Mouse (Mus musculus): ENCODE measurements around the gene Camk2g. TPM values are rescaled to one million over a fixed set of nuclear protein-coding genes. Genes with fewer than 3 reads are reported as not detected.

Camk2g gene
- polyA plus RNA-seq, 1 experiment from 2014 or later = 166 TPM

GRCm38 (mm10) chr14:20780217-20780616, 13.7 kb downstream of the Camk2g start:
- Histone ChIP-seq H3K4me2 (replicated peaks) (no peak overlapping the region), H3K4me3 (replicated peaks; ENCODE audit: low read length) (no peak overlapping the region), H3K9ac (no peak overlapping the region), H3K4me1 (replicated peaks; ENCODE audit: control insufficient read depth, insufficient read depth, low read length) (0 out of 2 replicates have a peak, but pooled peaks cover 5% of the 10 kb centered on the region), H3K27ac (no peak overlapping the region), H3K36me3 (replicated peaks; ENCODE audit: control insufficient read depth, insufficient read depth) (peaks cover 61% of the 10 kb centered on the region), H3K27me3 (ENCODE audit: control insufficient read depth, insufficient read depth, low read length) (no peaks in the 10 kb centered on the region), H3K9me3 (ENCODE audit: control insufficient read depth, low read length) (no peaks in the 10 kb centered on the region)
- DNase-seq (ENCODE audit: low spot score) = no peak
- ATAC-seq (ENCODE audit: low FRiP score) = no peak
- WGBS = 95% methylated on average over 8 of the region's 8 CpGs

GRCm38 (mm10) chr14:20778496-20778895, 15.4 kb downstream of the Camk2g start:
- H3K9ac ChIP-seq = no peak overlapping the region
- peaks cover 11% of the 10 kb centered on the region; the same call in 1 of the 2 replicates for H3K4me1 ChIP-seq (replicated peaks; ENCODE audit: control insufficient read depth, insufficient read depth, low read length)
- H3K36me3 ChIP-seq (replicated peaks; ENCODE audit: control insufficient read depth, insufficient read depth) = peaks cover 44% of the 10 kb centered on the region
- no peak overlapping the region for H3K4me3 ChIP-seq (replicated peaks; ENCODE audit: low read length)
- no peaks in the 10 kb centered on the region for H3K9me3 ChIP-seq (ENCODE audit: control insufficient read depth, low read length)
- ATAC-seq (ENCODE audit: low FRiP score) (peak; percentile 48; the same call in 1 of the 2 replicates), DNase-seq (ENCODE audit: low spot score) (no peak)
- no peaks in the 10 kb centered on the region for H3K27me3 ChIP-seq (ENCODE audit: control insufficient read depth, insufficient read depth, low read length)
- no peak overlapping the region for H3K4me2 ChIP-seq (replicated peaks)
- WGBS = 79% methylated on average over 8 of the region's 8 CpGs
- H3K27ac ChIP-seq = peak overlapping the region; percentile 51; the same call in 1 of the 2 replicates

- Histone ChIP-seq H3K36me3 (replicated peaks; ENCODE audit: control insufficient read depth, insufficient read depth) (peaks cover 32% of the 10 kb centered on the region), H3K9ac (no peak overlapping the region), H3K27ac (no peak overlapping the region), H3K9me3 (ENCODE audit: control insufficient read depth, low read length) (no peaks in the 10 kb centered on the region), H3K4me2 (replicated peaks) (no peak overlapping the region), H3K4me3 (replicated peaks; ENCODE audit: low read length) (no peak overlapping the region), H3K4me1 (replicated peaks; ENCODE audit: control insufficient read depth, insufficient read depth, low read length) (peaks cover 11% of the 10 kb centered on the region; the same call in 1 of the 2 replicates), H3K27me3 (ENCODE audit: control insufficient read depth, insufficient read depth, low read length) (no peaks in the 10 kb centered on the region)
- no peak for ATAC-seq (ENCODE audit: low FRiP score)
- DNase-seq (ENCODE audit: low spot score) = no peak
- 12% methylated on average over 6 of the region's 6 CpGs for WGBS
Measured at GRCm38 (mm10) chr14:20775661-20776060, 18.2 kb downstream of the Camk2g start.

GRCm38 (mm10) chr14:20773410-20773809, 20.5 kb downstream of the Camk2g start:
- WGBS = 58% methylated on average over 3 of the region's 3 CpGs
- peaks cover 40% of the 10 kb centered on the region for H3K36me3 ChIP-seq (replicated peaks; ENCODE audit: control insufficient read depth, insufficient read depth)
- no peak for ATAC-seq (ENCODE audit: low FRiP score)
- H3K27ac ChIP-seq = no peak overlapping the region
- H3K27me3 ChIP-seq (ENCODE audit: control insufficient read depth, insufficient read depth, low read length) = no peaks in the 10 kb centered on the region
- H3K9me3 ChIP-seq (ENCODE audit: control insufficient read depth, low read length) = no peaks in the 10 kb centered on the region
- H3K4me2 ChIP-seq (replicated peaks) = no peak overlapping the region
- H3K4me1 ChIP-seq (replicated peaks; ENCODE audit: control insufficient read depth, insufficient read depth, low read length) = peaks cover 11% of the 10 kb centered on the region; the same call in 1 of the 2 replicates
- no peak for DNase-seq (ENCODE audit: low spot score)
- H3K9ac ChIP-seq = no peak overlapping the region
- no peak overlapping the region for H3K4me3 ChIP-seq (replicated peaks; ENCODE audit: low read length)

- DNase-seq (ENCODE audit: low spot score) (no peak), ATAC-seq (ENCODE audit: low FRiP score) (no peak)
- H3K27me3 ChIP-seq (ENCODE audit: control insufficient read depth, insufficient read depth, low read length) = no peaks in the 10 kb centered on the region
- no peak overlapping the region for H3K4me3 ChIP-seq (replicated peaks; ENCODE audit: low read length)
- no peak overlapping the region for H3K27ac ChIP-seq
- H3K9ac ChIP-seq = no peak overlapping the region
- H3K4me1 ChIP-seq (replicated peaks; ENCODE audit: control insufficient read depth, insufficient read depth, low read length) = peaks cover 11% of the 10 kb centered on the region; the same call in 1 of the 2 replicates
- H3K4me2 ChIP-seq (replicated peaks) = no peak overlapping the region
- H3K36me3 ChIP-seq (replicated peaks; ENCODE audit: control insufficient read depth, insufficient read depth) = peaks cover 40% of the 10 kb centered on the region
- no peaks in the 10 kb centered on the region for H3K9me3 ChIP-seq (ENCODE audit: control insufficient read depth, low read length)
- 83% methylated on average over 6 of the region's 6 CpGs for WGBS
Measured at GRCm38 (mm10) chr14:20772808-20773207, 21.1 kb downstream of the Camk2g start.

GRCm38 (mm10) chr14:20771941-20772340, 21.9 kb downstream of the Camk2g start:
- H3K4me1 ChIP-seq (replicated peaks; ENCODE audit: control insufficient read depth, insufficient read depth, low read length) = peaks cover 11% of the 10 kb centered on the region; the same call in 1 of the 2 replicates
- no peaks in the 10 kb centered on the region for H3K27me3 ChIP-seq (ENCODE audit: control insufficient read depth, insufficient read depth, low read length)
- no peak for ATAC-seq (ENCODE audit: low FRiP score)
- H3K4me3 ChIP-seq (replicated peaks; ENCODE audit: low read length) = no peak overlapping the region
- no peak overlapping the region for H3K9ac ChIP-seq
- 92% methylated on average over 3 of the region's 3 CpGs for WGBS
- DNase-seq (ENCODE audit: low spot score) = no peak
- peaks cover 33% of the 10 kb centered on the region for H3K36me3 ChIP-seq (replicated peaks; ENCODE audit: control insufficient read depth, insufficient read depth)
- no peaks in the 10 kb centered on the region for H3K9me3 ChIP-seq (ENCODE audit: control insufficient read depth, low read length)
- H3K27ac ChIP-seq = no peak overlapping the region
- H3K4me2 ChIP-seq (replicated peaks) = no peak overlapping the region

GRCm38 (mm10) chr14:20768581-20768980, 25.3 kb downstream of the Camk2g start:
- Histone ChIP-seq H3K36me3 (replicated peaks; ENCODE audit: control insufficient read depth, insufficient read depth) (peaks cover 54% of the 10 kb centered on the region), H3K9me3 (ENCODE audit: control insufficient read depth, low read length) (no peaks in the 10 kb centered on the region), H3K4me3 (replicated peaks; ENCODE audit: low read length) (no peak overlapping the region), H3K4me1 (replicated peaks; ENCODE audit: control insufficient read depth, insufficient read depth, low read length) (no peaks in the 10 kb centered on the region), H3K9ac (no peak overlapping the region), H3K27ac (no peak overlapping the region), H3K27me3 (ENCODE audit: control insufficient read depth, insufficient read depth, low read length) (no peaks in the 10 kb centered on the region), H3K4me2 (replicated peaks) (no peak overlapping the region)
- no peak for ATAC-seq (ENCODE audit: low FRiP score)
- WGBS = 77% methylated on average over 5 of the region's 5 CpGs
- DNase-seq (ENCODE audit: low spot score) = no peak

GRCm38 (mm10) chr14:20767936-20768335, 26.0 kb downstream of the Camk2g start:
- H3K4me3 ChIP-seq (replicated peaks; ENCODE audit: low read length) = no peak overlapping the region
- no peaks in the 10 kb centered on the region for H3K9me3 ChIP-seq (ENCODE audit: control insufficient read depth, low read length)
- no peak for ATAC-seq (ENCODE audit: low FRiP score)
- H3K36me3 ChIP-seq (replicated peaks; ENCODE audit: control insufficient read depth, insufficient read depth) = peaks cover 60% of the 10 kb centered on the region
- DNase-seq (ENCODE audit: low spot score) = no peak
- H3K4me1 ChIP-seq (replicated peaks; ENCODE audit: control insufficient read depth, insufficient read depth, low read length) = no peaks in the 10 kb centered on the region
- no peaks in the 10 kb centered on the region for H3K27me3 ChIP-seq (ENCODE audit: control insufficient read depth, insufficient read depth, low read length)
- no peak overlapping the region for H3K27ac ChIP-seq
- H3K9ac ChIP-seq = no peak overlapping the region
- H3K4me2 ChIP-seq (replicated peaks) = no peak overlapping the region
- WGBS = 94% methylated on average over 7 of the region's 7 CpGs

GRCm38 (mm10) chr14:20765642-20766258, 28.1 kb downstream of the Camk2g start:
- Histone ChIP-seq H3K27ac (no peak overlapping the region), H3K4me3 (replicated peaks; ENCODE audit: low read length) (no peak overlapping the region), H3K4me1 (replicated peaks; ENCODE audit: control insufficient read depth, insufficient read depth, low read length) (no peaks in the 10 kb centered on the region), H3K27me3 (ENCODE audit: control insufficient read depth, insufficient read depth, low read length) (no peaks in the 10 kb centered on the region), H3K9me3 (ENCODE audit: control insufficient read depth, low read length) (no peaks in the 10 kb centered on the region), H3K9ac (no peak overlapping the region), H3K36me3 (replicated peaks; ENCODE audit: control insufficient read depth, insufficient read depth) (peaks cover 71% of the 10 kb centered on the region), H3K4me2 (replicated peaks) (no peak overlapping the region)
- peak; percentile 75 for ATAC-seq (ENCODE audit: low FRiP score)
- 28% methylated on average over 12 of the region's 12 CpGs for WGBS
- DNase-seq (ENCODE audit: low spot score) = peak; percentile 91

Measured in hindbrain, embryonic 14.5 days (tissue).